Mouse (Mus musculus) megakaryocyte, embryonic 14.5 days (primary cell): ENCODE data around the gene Fgfr4.

Experiments used
- FLI1 ChIP-seq: IDR thresholded peaks from 2 replicates; pipeline ENCODE4 v1.6.1; 2012; ENCODE audit warnings: low read length, inconsistent platforms, mixed read lengths
- GATA1 ChIP-seq: IDR thresholded peaks from 3 replicates; pipeline ENCODE4 v1.6.1; 2012; ENCODE audit warnings: mixed read lengths, low read length, inconsistent platforms, borderline replicate concordance

DNA sequence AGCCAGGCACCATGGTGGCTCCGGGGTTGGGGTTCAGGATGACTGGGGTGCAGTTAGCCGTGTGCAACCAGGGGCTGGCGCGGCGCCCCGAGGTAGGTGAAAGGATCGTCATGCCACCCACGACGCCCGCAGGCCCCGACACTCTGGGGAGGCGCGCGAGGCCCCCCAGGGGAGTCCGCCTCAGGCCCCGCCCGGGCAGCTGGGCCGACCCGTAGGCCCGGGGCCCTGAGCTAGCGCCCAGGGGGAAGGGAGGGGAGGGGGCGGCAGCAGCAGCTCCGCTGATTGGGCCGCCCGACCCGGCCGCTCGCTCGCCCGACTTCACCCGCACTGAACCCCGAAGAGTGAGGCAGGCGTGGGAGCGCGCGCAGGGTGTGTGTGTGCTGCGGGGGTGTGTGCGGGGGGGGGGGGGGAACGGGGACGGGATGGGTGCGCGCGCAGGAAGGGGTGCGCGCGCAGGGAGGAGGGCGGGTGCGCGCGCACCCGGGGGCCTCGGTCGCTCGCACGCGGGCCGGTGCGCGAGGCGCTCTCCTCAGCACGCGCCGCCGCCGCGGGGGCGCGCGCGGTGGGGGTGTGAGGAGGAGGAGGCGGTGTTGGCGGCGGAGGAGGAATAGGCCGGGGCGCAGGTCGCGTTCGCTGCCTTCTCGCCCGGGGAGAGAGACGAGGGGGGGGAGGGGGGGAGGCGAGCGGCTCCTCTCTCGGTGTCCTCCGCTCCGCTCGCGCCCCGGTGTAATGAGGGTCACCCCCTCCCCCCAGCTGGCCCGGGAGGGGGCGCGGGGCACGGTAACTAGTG is 59.0 kb downstream of the Fgfr4 start:
- TF ChIP-seq GATA1, result no peak
- TF ChIP-seq FLI1, result no peak
